Mouse (Mus musculus): ENCODE data around the gene Clasrp.

- TF ChIP-seq MAFK (IDR thresholded peaks at IDR 0.05; ENCODE audit: insufficient read depth, low read depth, low read length), result no peak
- no peak for TF ChIP-seq CHD2 (IDR thresholded peaks at IDR 0.05; ENCODE audit: low read depth, low read length)
Observed at GRCm38 (mm10) chr7:19547344-19547969, 56.8 kb downstream of the Clasrp start.

Data from ES-E14 (cell line).